Mouse (Mus musculus) G1E (cell line): ENCODE results near the gene Cd3eap.

Source experiments
- CTCF ChIP-seq: IDR thresholded peaks from 2 replicates; pipeline ENCODE4 v1.5.1; 2012; ENCODE audit warnings: low read depth, low read length, inconsistent platforms, mixed read lengths
- GATA1 ChIP-seq: IDR thresholded peaks from 2 replicates; pipeline ENCODE4 v1.6.1; 2012; ENCODE audit warnings: borderline replicate concordance, low read length, inconsistent platforms, mixed read lengths
- GATA2 ChIP-seq: IDR thresholded peaks from 2 replicates; pipeline ENCODE4 v1.6.1; 2012; ENCODE audit warnings: low read depth, low read length, inconsistent platforms, borderline replicate concordance
- POLR2AphosphoS5 ChIP-seq: IDR thresholded peaks from 2 replicates; pipeline ENCODE4 v1.6.1; 2012; ENCODE audit warnings: low read depth, low read length, inconsistent platforms; ENCODE audit not compliant: insufficient replicate concordance
- TAL1 ChIP-seq: conservative IDR thresholded peaks from 2 replicates; pipeline ENCODE4 v1.6.1; 2012; ENCODE audit warnings: low read depth, low read length, inconsistent platforms, mixed read lengths

GRCm38 (mm10) chr7:19363881-19364280, 4.6 kb upstream of the Cd3eap start:
- TF ChIP-seq CTCF (peak; percentile 92), POLR2AphosphoS5 (no peak), GATA1 (no peak), GATA2 (no peak), TAL1 (no peak)
